Mouse (Mus musculus) CH12.LX (cell line): ENCODE results near the gene Asl. TPM values are rescaled to one million over a fixed set of nuclear protein-coding genes. Genes with fewer than 3 reads are reported as not detected.

ENCODE experiments used
- DNase-seq: peaks from one replicate; pipeline ENCODE4 v3.0.0-alpha.2; 2013; ENCODE audit errors: extremely low read depth
- H3K27ac ChIP-seq: 2 replicates; pipeline ENCODE4 v1.5.1; 2012; ENCODE audit warnings: low read depth, mild to moderate bottlenecking, control low read depth, moderate library complexity; ENCODE audit not compliant: insufficient read depth
- H3K27me3 ChIP-seq: replicated peaks from 2 replicates; pipeline ENCODE3; 2012; ENCODE audit warnings: inconsistent platforms
- H3K36me3 ChIP-seq, 2 experiments: replicated peaks in 1 of 2; 2 replicates each; pipeline versions ENCODE3 to v1.6.1; 2012; ENCODE audit warnings: inconsistent platforms in 1 of 2, low read length in 1 of 2, mild to moderate bottlenecking in 1 of 2, mixed read lengths in 1 of 2, moderate library complexity in 1 of 2; ENCODE audit not compliant: control insufficient read depth in 1 of 2, insufficient read depth in 1 of 2
- H3K4me1 ChIP-seq, 2 experiments: 2 replicates each; pipeline ENCODE4 v1.6.1; 2012; ENCODE audit warnings: inconsistent platforms in 1 of 2, moderate library complexity in 1 of 2; ENCODE audit not compliant: insufficient read depth in 2 of 2, control insufficient read depth in 1 of 2
- H3K4me2 ChIP-seq: 2 replicates; pipeline ENCODE4 v1.6.1; 2012; ENCODE audit warnings: low read depth, mild to moderate bottlenecking, control low read depth; ENCODE audit not compliant: poor library complexity, insufficient read depth, severe bottlenecking
- H3K4me3 ChIP-seq, 3 experiments: fragments of 150-350 bp in 1 of 3; sonication (generic) in 1 of 3; replicated peaks in 1 of 3; 2 replicates each; pipeline versions ENCODE3 to v1.5.1; 2011 to 2012; ENCODE audit warnings: low read depth in 2 of 3, low read length in 2 of 3, mild to moderate bottlenecking in 2 of 3, moderate library complexity in 2 of 3, control low read depth in 1 of 3, improper control_type of control experiment in 1 of 3, inconsistent platforms in 1 of 3, mixed read lengths in 1 of 3; ENCODE audit not compliant: poor library complexity in 1 of 3
- H3K79me2 ChIP-seq: replicated peaks from 2 replicates; pipeline ENCODE4 v1.6.1; 2012; ENCODE audit warnings: mild to moderate bottlenecking, moderate library complexity; ENCODE audit not compliant: control insufficient read depth, poor library complexity, insufficient read depth, severe bottlenecking; ENCODE audit errors: extremely low read depth
- H3K9ac ChIP-seq: 2 replicates; pipeline ENCODE4 v1.6.1; 2012; ENCODE audit warnings: low read depth, mild to moderate bottlenecking, control low read depth, moderate library complexity; ENCODE audit not compliant: insufficient read depth
- H3K9me3 ChIP-seq: replicated peaks from 2 replicates; pipeline ENCODE3; 2012; ENCODE audit warnings: low read length, inconsistent platforms, mixed read lengths
- CTCF ChIP-seq, 2 experiments: IDR thresholded peaks in 1 of 2; conservative IDR thresholded peaks in 1 of 2; 2 replicates each; pipeline ENCODE4 v1.5.1; 2011 to 2012; ENCODE audit warnings: low read depth in 2 of 2, low read length in 2 of 2, improper control_type of control experiment in 1 of 2, inconsistent platforms in 1 of 2, mild to moderate bottlenecking in 1 of 2, moderate library complexity in 1 of 2
- E2F4 ChIP-seq: IDR thresholded peaks from 2 replicates; pipeline ENCODE4 v1.6.1; 2011; ENCODE audit warnings: low read depth, low read length, improper control_type of control experiment; ENCODE audit not compliant: insufficient replicate concordance
- JUN ChIP-seq: IDR thresholded peaks from 2 replicates; pipeline ENCODE4 v1.6.1; 2011; ENCODE audit warnings: low read depth, mild to moderate bottlenecking, low read length, improper control_type of control experiment, moderate library complexity; ENCODE audit not compliant: insufficient read depth
- MAFK ChIP-seq: IDR thresholded peaks from 2 replicates; pipeline ENCODE4 v1.6.1; 2011; ENCODE audit warnings: low read length, improper control_type of control experiment; ENCODE audit not compliant: insufficient replicate concordance
- NELFE ChIP-seq: IDR thresholded peaks from 2 replicates; pipeline ENCODE4 v1.6.1; 2011; ENCODE audit warnings: low read depth, low read length, improper control_type of control experiment
- SMC3 ChIP-seq: IDR thresholded peaks from 2 replicates; pipeline ENCODE4 v1.6.1; 2011; ENCODE audit warnings: low read depth, low read length, improper control_type of control experiment
- ZC3H11A ChIP-seq: IDR thresholded peaks from 2 replicates; pipeline ENCODE4 v1.6.1; 2012; ENCODE audit warnings: low read depth, mild to moderate bottlenecking, inconsistent platforms, low read length, improper control_type of control experiment
- dilution Hi-C: fragments of 300-500 bp; cut with MboI; formaldehyde crosslinking; loops from 2 replicates; pipeline ENCODE4 v1.14.3; 2020; ENCODE audit warnings: low sequenced_read_pairs; ENCODE audit not compliant: extremely low pct_unique_long_range_greater_than_20kb, extremely low pct_ligation_motif_present
- in situ Hi-C: fragments of 300-500 bp; cut with MboI; formaldehyde crosslinking; loops from 3 replicates; pipeline ENCODE4 v1.14.3; 2019; ENCODE audit warnings: low sequenced_read_pairs, low pct_ligation_motif_present, low pct_unique_long_range_greater_than_20kb, mixed read lengths
- polyA plus RNA-seq: library from polyadenylated mRNA; unstranded; fragments of >175 nt; gene quantifications from 2 replicates; pipeline ENCODE4 v1.2.1, GENCODE M21; 2012; ENCODE audit warnings: low read depth; ENCODE audit not compliant: insufficient read length
- total RNA-seq, 2 experiments: library from RNA; depleted of rRNA; stranded (reverse); fragments of 300-350 nt in 1 of 2; fragments of >200 nt in 1 of 2; gene quantifications; 2 replicates each; pipeline ENCODE4 v1.2.3; 2012 to 2014

Gene Asl
- total and polyA plus RNA-seq, 3 experiments = 44.8 to 70.4 (median 61.0) TPM

DNA sequence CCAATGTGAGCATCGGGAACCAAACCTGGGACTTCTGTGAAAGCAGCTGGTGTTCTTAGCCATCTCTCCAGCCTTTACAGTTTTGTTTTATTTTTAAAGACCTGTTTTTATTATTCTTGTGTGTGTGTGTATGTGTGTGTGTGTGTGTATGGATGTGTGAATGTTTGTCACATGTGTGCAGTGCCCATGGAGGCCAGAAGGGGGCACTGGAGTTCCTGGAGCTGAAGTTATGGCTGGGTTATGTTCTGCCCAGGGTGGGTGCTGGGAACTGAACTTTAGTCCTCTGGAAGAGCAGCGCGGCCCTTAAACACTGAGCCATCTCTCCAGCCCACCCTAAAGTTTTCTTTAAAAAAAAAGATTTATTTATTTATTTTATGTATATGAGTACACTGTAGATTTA lies 13.9 kb downstream of the Asl start:
- peaks cover 69 to 97% of the 10 kb centered on the region in 2 experiments for H3K36me3 ChIP-seq
- no peak overlapping the region for H3K27ac ChIP-seq
- dilution Hi-C loops (no loop called here), in situ Hi-C loops (no loop called here)
- TF ChIP-seq JUN = no peak
- peak in 1 of 2 experiments; percentile 30; a peak in 2 of 4 replicates for TF ChIP-seq CTCF (conservative IDR thresholded peaks at IDR 0.05 in 1 of 2, IDR thresholded peaks at IDR 0.05 in 1 of 2; ENCODE audit: low read depth in 2 of 2, low read length in 2 of 2)
- H3K27me3 ChIP-seq = no peaks in the 10 kb centered on the region
- no peak overlapping the region for H3K9ac ChIP-seq
- no peak for DNase-seq
- no peaks in the 10 kb centered on the region for H3K79me2 ChIP-seq
- no peak overlapping the region for H3K4me2 ChIP-seq
- peaks cover 0 to 7% of the 10 kb centered on the region in 2 experiments; a peak in 1 of 4 replicates for H3K4me1 ChIP-seq
- H3K4me3 ChIP-seq = no peak overlapping the region
- H3K9me3 ChIP-seq = peaks cover 29% of the 10 kb centered on the region

DNA sequence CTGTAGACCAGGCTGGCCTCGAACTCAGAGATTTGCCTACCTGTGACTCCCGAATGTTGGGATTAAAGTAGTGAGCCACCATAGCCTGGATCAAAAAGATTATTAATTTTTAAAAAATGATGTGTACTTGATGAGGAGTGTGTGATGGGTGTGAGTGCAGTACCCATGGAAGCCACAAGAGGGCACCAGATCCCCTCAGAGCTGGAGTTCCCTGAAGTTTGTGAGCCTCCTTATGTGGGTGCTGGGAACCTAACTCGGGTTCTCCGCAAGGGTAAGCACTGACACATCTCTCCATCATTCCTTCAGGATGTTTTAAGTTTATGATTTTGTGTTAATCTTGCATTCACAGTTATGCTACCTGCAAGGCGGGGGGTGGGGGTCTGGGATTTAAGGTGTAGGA lies 18.1 kb downstream of the Asl start:
- Histone ChIP-seq H3K9ac (no peak overlapping the region), H3K36me3 (peaks cover 46 to 63% of the 10 kb centered on the region in 2 experiments), H3K4me1 (no peaks in the 10 kb centered on the region), H3K79me2 (no peaks in the 10 kb centered on the region), H3K4me2 (no peak overlapping the region), H3K4me3 (no peak overlapping the region), H3K27ac (no peak overlapping the region), H3K27me3 (no peaks in the 10 kb centered on the region), H3K9me3 (peaks cover 34% of the 10 kb centered on the region)
- dilution Hi-C loops = no loop called here
- in situ Hi-C loops = no loop called here
- TF ChIP-seq NELFE (no peak), SMC3 (peak; percentile 8; the same call in 1 of the 2 replicates), CTCF (conservative IDR thresholded peaks at IDR 0.05 in 1 of 2, IDR thresholded peaks at IDR 0.05 in 1 of 2; ENCODE audit: low read depth in 2 of 2, low read length in 2 of 2) (peak; percentile 39 to 60)
- DNase-seq = no peak

DNA sequence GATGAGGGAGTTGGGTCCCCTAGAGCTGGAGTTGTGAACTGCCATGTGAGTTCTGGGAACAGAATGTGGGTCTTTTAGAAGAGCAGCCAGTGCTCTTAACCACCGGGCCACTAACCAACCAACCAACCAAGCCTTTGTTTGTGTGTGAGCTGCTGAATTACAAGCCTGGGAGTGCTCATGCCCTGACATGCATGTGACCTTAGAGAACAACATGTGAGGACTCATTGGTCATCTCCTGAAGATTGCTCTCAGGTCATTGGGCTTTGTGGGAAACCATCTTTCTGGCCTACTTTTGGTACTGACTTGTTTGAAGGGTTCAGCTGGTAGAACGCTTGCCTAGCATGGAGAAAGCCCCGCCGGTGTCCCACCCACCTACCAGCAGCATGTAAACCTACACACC lies 19.3 kb downstream of the Asl start:
- dilution Hi-C loops = no loop called here
- TF ChIP-seq E2F4 (no peak), ZC3H11A (no peak), CTCF (conservative IDR thresholded peaks at IDR 0.05 in 1 of 2, IDR thresholded peaks at IDR 0.05 in 1 of 2; ENCODE audit: low read depth in 2 of 2, low read length in 2 of 2) (no peak), MAFK (no peak)
- peaks cover 36 to 53% of the 10 kb centered on the region in 2 experiments for H3K36me3 ChIP-seq

More for the DNA sequence above, 19.3 kb downstream of the Asl start:
- Histone ChIP-seq H3K27ac (no peak overlapping the region), H3K4me2 (no peak overlapping the region), H3K9me3 (peaks cover 34% of the 10 kb centered on the region), H3K9ac (no peak overlapping the region), H3K27me3 (no peaks in the 10 kb centered on the region), H3K4me1 (no peaks in the 10 kb centered on the region), H3K4me3 (no peak overlapping the region), H3K79me2 (no peaks in the 10 kb centered on the region)
- DNase-seq = no peak
- in situ Hi-C loops = no loop called here
